ENCODE assay signal across 24 mouse cellular contexts in genomic region chr3:14971647-14972046, GRCm38 (mm10).
"Had no signal": no experiment of that assay in that cellular context is flagged by ENCODE, and none has a peak within 500 bp of the region (broad histone marks: within the 10 kb centered on the region; RNA-seq: fewer than 3 reads in every experiment).

No protein-coding gene starts in this region.

- H3K9me3 ChIP-seq: limb, embryonic 10.5 days; limb, embryonic 13.5 days; liver, embryonic 13.5 days; lung, embryonic 15.5 days; megakaryocyte, embryonic 14.5 days; midbrain, embryonic 10.5 days; midbrain, embryonic 13.5 days; neural tube, embryonic 13.5 days had no signal

- H3K27ac ChIP-seq: kidney, postnatal 0 days; layer of hippocampus, adult 2 months; limb, embryonic 10.5 days; limb, embryonic 13.5 days; liver, embryonic 13.5 days; lung, embryonic 15.5 days; midbrain, embryonic 10.5 days; midbrain, embryonic 13.5 days; neural tube, embryonic 13.5 days had no signal

- H3K36me3 ChIP-seq: limb, embryonic 10.5 days; limb, embryonic 13.5 days; liver, embryonic 13.5 days; lung, embryonic 15.5 days; midbrain, embryonic 10.5 days; midbrain, embryonic 13.5 days; neural tube, embryonic 13.5 days had no signal

- DNase-seq: kidney, adult 2 months; kidney, postnatal 25 days; layer of hippocampus, adult 9-11 months; liver, embryonic 13.5 days; lung, adult 18-20 months; lung, postnatal 10 days; lung, postnatal 36 days; retina, postnatal 1 day; right cerebral cortex, postnatal 25 days; spleen, adult 18-20 months; thymus, adult 18-20 months; thymus, postnatal 4 days had no signal

- H3K4me2 ChIP-seq: limb, embryonic 13.5 days; liver, embryonic 13.5 days; lung, embryonic 15.5 days; midbrain, embryonic 13.5 days; neural tube, embryonic 13.5 days had no signal

- ATAC-seq: intestine, postnatal 0 days; midbrain, embryonic 13.5 days; midbrain, embryonic 16.5 days had no signal

- H3K9ac ChIP-seq: limb, embryonic 13.5 days; liver, embryonic 13.5 days; lung, embryonic 15.5 days; midbrain, embryonic 13.5 days; neural tube, embryonic 13.5 days had no signal

- H3K27me3 ChIP-seq: limb, embryonic 13.5 days; liver, embryonic 13.5 days; lung, embryonic 15.5 days; megakaryocyte, embryonic 14.5 days; midbrain, embryonic 13.5 days; neural tube, embryonic 13.5 days had no signal

- H3K4me1 ChIP-seq: limb, embryonic 10.5 days; liver, embryonic 13.5 days; midbrain, embryonic 10.5 days; midbrain, embryonic 13.5 days; neural tube, embryonic 13.5 days had no signal

- H3K4me3 ChIP-seq: layer of hippocampus, adult 2 months; limb, embryonic 10.5 days; limb, embryonic 13.5 days; liver, embryonic 13.5 days; lung, embryonic 15.5 days; megakaryocyte, embryonic 14.5 days; midbrain, embryonic 10.5 days; midbrain, embryonic 13.5 days; myocyte; neural tube, embryonic 13.5 days had no signal
